Mouse (Mus musculus) lung, postnatal 10 days (tissue): ENCODE results near the gene Tpp2.
"Not testable (repeated sequence)": the region's sequence is repeated elsewhere in the genome, so short reads cannot be mapped to it uniquely, and the experiment has no call there.

ENCODE experiments used
- DNase-seq: peaks from one replicate; pipeline ENCODE4 v3.0.0; 2021

The Tpp2 gene

DNA sequence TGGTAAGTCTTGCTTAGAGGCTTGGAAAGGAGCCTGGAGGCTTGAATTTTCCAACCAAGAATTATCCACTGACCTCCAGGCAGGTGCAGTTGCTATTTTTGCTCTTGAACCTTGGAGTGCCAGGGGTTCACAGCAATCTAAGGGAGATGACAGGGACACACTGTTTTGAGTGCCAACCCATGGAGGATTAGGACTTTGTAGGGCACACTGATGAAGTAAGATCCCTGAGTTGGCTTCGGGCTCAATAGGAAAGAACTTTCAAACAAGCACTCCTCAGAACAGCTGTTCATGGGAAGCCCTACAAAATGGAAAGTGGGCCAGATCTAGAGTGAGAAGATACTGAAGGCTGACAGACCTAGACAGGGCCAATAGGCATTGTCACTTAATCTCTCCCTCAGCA, 89.2 kb downstream of the Tpp2 start:
- no peak for DNase-seq

DNA sequence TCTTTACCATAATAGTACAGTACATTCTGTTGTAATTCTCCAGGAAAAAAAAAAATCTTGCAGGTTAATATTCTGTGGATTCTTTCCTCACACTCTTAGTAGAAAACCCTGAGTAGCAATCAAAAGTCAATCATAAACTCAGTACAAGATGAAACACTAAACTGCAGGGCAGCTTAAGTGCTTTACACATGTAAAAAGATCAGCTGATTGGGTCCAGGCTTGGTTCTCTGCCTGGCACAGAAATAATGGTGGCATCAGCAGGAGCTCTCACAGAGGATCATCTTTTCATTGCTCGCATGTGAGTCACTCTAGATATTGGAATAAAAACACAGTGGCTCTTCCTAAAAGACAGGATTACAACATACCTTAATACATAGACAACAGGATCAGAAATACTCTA, 94.2 kb downstream of the Tpp2 start:
- DNase-seq: no peak

DNA sequence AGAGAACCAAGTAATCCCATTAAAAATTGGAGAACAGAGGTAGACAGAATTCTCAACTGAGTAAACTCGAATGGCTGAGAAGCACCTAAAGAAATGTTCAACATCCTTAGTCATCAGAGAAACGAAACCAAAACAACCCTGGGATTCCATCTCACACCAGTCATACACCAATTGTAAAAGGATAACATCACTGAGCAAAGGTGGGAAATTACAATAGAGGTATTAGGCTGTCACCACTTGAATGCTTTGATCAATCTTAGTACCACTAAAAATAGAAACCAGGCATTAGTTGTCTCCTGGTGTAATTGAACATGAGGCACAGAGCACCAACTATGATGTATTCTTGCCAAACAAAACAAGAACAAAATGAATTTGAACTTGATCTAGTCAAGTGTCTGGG, 98.8 kb downstream of the Tpp2 start:
- no peak for DNase-seq

DNA sequence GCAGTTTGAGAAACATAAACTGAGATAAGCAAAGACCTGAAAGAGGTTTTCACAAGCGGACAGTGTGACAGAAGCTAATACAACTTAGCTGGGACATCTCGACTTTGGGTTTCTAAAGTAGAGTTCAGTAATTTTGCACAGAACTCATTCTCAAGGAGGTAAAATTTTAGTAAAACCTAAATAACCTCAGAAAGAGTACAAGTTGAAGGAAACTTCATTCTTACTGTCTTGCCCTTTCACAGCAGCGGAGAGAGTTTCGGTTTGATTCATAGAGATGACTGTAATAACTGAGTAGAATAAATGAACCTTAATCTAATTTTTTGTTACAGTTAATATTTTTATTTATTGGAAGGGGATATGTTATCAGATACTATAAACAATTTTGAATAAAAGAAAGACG, 99.5 kb downstream of the Tpp2 start:
- no peak for DNase-seq

DNA sequence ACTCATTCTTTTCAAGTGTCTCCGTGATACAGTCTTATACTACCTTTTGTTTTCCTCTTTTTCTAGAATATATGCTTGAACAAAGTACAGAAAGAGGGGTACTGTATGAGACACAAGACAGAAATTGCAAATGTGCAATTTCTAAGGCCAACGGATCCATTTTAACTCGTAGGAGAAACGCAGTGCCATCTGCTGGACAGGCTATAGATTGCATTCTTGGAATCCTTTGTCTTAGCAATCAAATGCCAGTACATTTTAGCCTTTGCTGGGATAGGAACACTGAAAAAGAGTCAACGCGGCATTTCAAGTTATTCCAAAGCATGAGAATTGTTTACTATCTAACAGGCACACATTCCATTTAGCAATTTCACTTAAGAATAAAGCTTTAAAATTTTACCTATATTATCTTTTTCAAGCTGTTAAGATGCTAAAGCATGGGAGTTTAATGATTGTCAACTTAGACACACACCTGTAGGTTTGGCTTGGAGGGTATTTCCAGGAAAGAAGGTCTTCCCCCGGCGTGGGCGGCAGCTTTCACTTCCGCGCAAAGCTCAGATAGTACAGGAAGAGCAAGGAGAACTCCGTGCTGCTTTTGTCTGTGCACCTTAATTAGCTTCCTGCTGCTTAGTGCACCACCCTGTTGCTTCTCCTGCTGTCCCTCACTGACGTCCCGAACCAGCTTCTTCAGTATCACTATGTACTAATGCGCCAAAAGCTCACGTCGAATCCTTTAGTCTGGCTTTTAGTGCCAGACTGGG, 108.5 kb downstream of the Tpp2 start:
- peak; percentile 78 for DNase-seq

DNA sequence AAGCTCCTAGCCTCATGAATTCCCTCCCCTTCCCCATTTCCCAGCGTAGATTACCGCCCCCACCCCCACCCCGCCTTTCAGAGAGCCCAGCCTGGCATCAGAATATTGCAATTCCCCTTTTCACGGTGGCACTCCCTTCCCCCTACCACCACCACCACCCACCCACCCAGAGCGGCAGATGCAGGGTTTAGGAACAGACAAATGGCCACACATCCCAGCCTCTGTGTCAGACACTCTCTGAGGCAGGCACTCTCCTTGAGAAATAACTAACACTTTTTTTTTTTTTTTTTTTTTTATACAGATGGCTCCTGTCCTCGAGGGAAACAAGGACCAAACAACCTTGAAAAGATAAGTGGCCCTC, 109.1 kb downstream of the Tpp2 start:
- DNase-seq: no peak

DNA sequence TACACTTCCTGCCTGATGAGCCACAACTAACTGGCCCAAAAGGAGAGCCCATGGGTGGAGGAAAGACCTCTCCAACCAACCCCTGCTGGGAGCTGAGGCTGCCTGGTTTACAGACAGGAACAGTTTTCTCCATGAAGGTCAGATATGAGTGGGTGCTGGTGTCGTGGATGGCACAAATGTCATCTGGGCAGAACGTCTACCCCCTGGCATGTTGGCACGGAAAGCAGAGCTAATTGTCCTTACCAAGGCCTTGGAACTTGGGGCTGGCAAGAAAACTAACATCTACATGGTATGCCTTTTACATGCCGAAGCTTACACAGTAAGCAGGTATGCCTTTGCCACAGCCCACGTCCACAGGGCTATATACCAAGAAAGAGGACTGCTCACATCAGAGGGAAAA, 112.2 kb downstream of the Tpp2 start:
- DNase-seq: not testable (repeated sequence)

DNA sequence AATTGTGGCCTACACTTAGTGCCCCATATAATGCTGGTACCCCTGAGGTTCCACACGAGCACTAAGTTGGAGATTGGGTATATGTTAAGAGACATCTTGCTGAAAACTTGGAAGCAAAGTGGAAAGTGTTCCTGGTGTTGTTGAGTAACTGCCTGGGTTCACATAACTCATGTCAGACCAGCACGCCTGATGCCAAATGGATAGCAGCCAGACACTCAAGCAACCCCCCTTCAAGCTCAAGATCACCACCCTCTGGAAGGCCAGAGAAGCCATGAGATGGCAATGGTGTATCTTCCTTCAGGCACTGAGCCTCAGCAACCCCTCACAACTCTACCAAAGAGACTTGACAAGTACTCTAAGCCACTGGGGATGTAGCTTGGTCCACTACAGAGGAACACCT, 113.1 kb downstream of the Tpp2 start:
- peak; percentile 55 for DNase-seq
